Mouse (Mus musculus) 3T3-L1 (cell line): ENCODE measurements at regions not wholly inside any gene's neighbourhood (a gene's known extent, or its start where the extent isn't known, plus 50 kb on each side); places are given as distances from the start of the nearest gene placed in this dataset.

ENCODE experiments used
- DNase-seq: peaks from one replicate; pipeline ENCODE4 v3.0.0-alpha.2; 2015; ENCODE audit warnings: low read depth, low spot score

GRCm38 (mm10) chr3:56590071-56590470, 406.6 kb upstream of the Nbea start:
- no peak for DNase-seq

GRCm38 (mm10) chr3:56575422-56575821, 391.9 kb upstream of the Nbea start:
- DNase-seq, result peak; percentile 30

- peak; percentile 30 for DNase-seq
Measured at GRCm38 (mm10) chr3:56536178-56536577, 352.7 kb upstream of the Nbea start.

- DNase-seq, result no peak
Measured at GRCm38 (mm10) chr3:56504445-56504844, 320.9 kb upstream of the Nbea start.

- DNase-seq, result no peak
Measured at GRCm38 (mm10) chr3:56499301-56499700, 315.8 kb upstream of the Nbea start.

GRCm38 (mm10) chr3:56493937-56494336, 310.4 kb upstream of the Nbea start:
- DNase-seq, result no peak

GRCm38 (mm10) chr3:56489154-56489553, 305.7 kb upstream of the Nbea start:
- no peak for DNase-seq

- no peak for DNase-seq
Measured at GRCm38 (mm10) chr3:56485550-56486400, 302.3 kb upstream of the Nbea start.

GRCm38 (mm10) chr3:56484096-56484495, 300.6 kb upstream of the Nbea start:
- no peak for DNase-seq

GRCm38 (mm10) chr3:56483370-56483769, 299.9 kb upstream of the Nbea start:
- no peak for DNase-seq

- DNase-seq, result no peak
Measured at GRCm38 (mm10) chr3:56479529-56479928, 296.0 kb upstream of the Nbea start.

- no peak for DNase-seq
Measured at GRCm38 (mm10) chr3:56478544-56479140, 295.1 kb upstream of the Nbea start.

GRCm38 (mm10) chr3:56475529-56476527, 292.3 kb upstream of the Nbea start:
- DNase-seq, result no peak

GRCm38 (mm10) chr3:56472651-56473050, 289.1 kb upstream of the Nbea start:
- no peak for DNase-seq

- no peak for DNase-seq
Measured at GRCm38 (mm10) chr3:56471823-56472222, 288.3 kb upstream of the Nbea start.

- no peak for DNase-seq
Measured at GRCm38 (mm10) chr3:56471185-56471584, 287.7 kb upstream of the Nbea start.

- no peak for DNase-seq
Measured at GRCm38 (mm10) chr3:56457625-56458024, 274.1 kb upstream of the Nbea start.

GRCm38 (mm10) chr3:56456317-56456716, 272.8 kb upstream of the Nbea start:
- DNase-seq, result no peak

- peak; percentile 57 for DNase-seq
Measured at GRCm38 (mm10) chr3:56438900-56439299, 255.4 kb upstream of the Nbea start.

- no peak for DNase-seq
Measured at GRCm38 (mm10) chr3:56438020-56438747, 254.7 kb upstream of the Nbea start.

GRCm38 (mm10) chr3:56437058-56437457, 253.6 kb upstream of the Nbea start:
- DNase-seq, result no peak
